Mouse (Mus musculus) heart, adult 10 weeks (tissue): ENCODE data around the gene Kcnh1. TPM values are rescaled to one million over a fixed set of nuclear protein-coding genes. Genes with fewer than 3 reads are reported as not detected.

ENCODE experiments used
- polyA plus RNA-seq: library from polyadenylated mRNA; stranded (reverse); fragments of 350-450 nt; fragmentation: Illumina TruSeq; extraction: RNeasy Lipid Tissue Mini Kit (QIAGEN cat#74804); gene quantifications from one replicate; pipeline ENCODE4 v1.2.3, GENCODE M21; 2014; ENCODE audit warnings: low read depth, low replicate concordance

Gene Kcnh1
- not detected for polyA plus RNA-seq

DNA sequence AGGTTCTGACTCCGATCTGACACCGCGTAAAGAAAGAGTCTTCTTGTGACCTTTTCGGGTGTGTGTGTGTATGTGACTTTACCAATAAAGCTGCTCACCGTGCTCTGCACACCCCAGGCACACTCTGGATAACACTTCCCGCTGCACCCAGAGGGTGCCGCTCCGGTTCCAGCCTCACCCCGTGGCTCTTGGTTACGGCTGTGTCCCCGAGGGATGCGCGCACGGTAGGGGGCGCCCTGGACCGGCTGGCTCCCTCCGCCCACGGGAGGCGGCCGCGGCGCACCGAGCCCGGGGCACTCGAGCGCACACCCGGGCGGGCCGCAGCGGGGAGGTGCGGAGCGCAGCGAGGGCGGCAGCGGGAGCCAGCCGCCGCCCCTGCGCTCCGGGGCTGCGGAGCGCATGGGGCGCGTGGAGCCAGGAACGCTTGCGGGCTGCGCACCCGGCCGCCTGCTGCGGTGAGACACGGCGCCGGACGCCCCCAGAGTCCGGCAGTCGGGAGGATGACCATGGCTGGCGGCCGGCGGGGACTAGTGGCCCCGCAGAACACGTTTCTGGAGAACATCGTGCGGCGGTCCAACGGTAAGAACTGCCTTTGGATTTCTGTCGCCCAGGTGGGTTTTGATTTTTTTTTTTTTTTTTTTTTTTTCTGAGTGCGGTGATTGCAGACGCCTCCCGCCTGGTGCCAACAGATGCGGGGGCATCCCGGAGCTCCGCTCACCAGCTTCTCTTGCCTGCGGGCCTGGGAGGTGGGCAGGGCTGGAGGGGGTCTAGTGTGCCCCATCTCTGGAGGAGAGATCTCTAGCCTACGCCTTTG lies at the start of gene Kcnh1:
Gene Kcnh1 (plus strand): TSS at position 267 of the 814 bp plus-strand sequence.

Other genes with a start within 250 kb of the Kcnh1 start
- gene Rd3, start 213.4 kb upstream of the Kcnh1 start, polyA plus RNA-seq, result not detected
- 6.0 TPM for gene Traf5, start 98.2 kb upstream of the Kcnh1 start, polyA plus RNA-seq
- 30.9 TPM for gene Rcor3, start 52.7 kb upstream of the Kcnh1 start, polyA plus RNA-seq